Mouse (Mus musculus) olfactory bulb, adult 2 months (tissue): ENCODE measurements around the gene Arf4. TPM values are rescaled to one million over a fixed set of nuclear protein-coding genes. Genes with fewer than 3 reads are reported as not detected.
"Not testable (repeated sequence)": the region's sequence is repeated elsewhere in the genome, so short reads cannot be mapped to it uniquely, and the experiment has no call there.

Experiments
- H3K27ac ChIP-seq: fragments of 200-500 bp; 2 replicates; pipeline ENCODE4 v1.5.1; 2012; ENCODE audit warnings: low read depth, low read length; ENCODE audit not compliant: insufficient read depth
- H3K4me1 ChIP-seq: fragments of 200-500 bp; 2 replicates; pipeline ENCODE4 v1.6.1; 2012; ENCODE audit warnings: low read length; ENCODE audit not compliant: control insufficient read depth, insufficient read depth
- H3K4me3 ChIP-seq: fragments of 200-500 bp; 2 replicates; pipeline ENCODE4 v1.5.1; 2012; ENCODE audit warnings: mild to moderate bottlenecking, low read depth, low read length, moderate library complexity; ENCODE audit not compliant: insufficient read depth
- CTCF ChIP-seq: fragments of 200-500 bp; IDR thresholded peaks from 2 replicates; pipeline ENCODE4 v1.5.1; 2012; ENCODE audit warnings: low read depth, mild to moderate bottlenecking, low read length, moderate library complexity; ENCODE audit not compliant: insufficient read depth
- POLR2A ChIP-seq: fragments of 200-500 bp; IDR thresholded peaks from 2 replicates; pipeline ENCODE4 v1.6.1; 2012; ENCODE audit warnings: mild to moderate bottlenecking, low read depth, low read length, moderate library complexity; ENCODE audit not compliant: insufficient read depth
- WGBS: fragments of 180-500 bp; shearing (Covaris S2); methylation state at CpG from one replicate; pipeline ENCODE4 v1.1.7; 2018; 5-methylcytosine and 5-hydroxymethylcytosine counted together
- polyA plus RNA-seq: library from polyadenylated mRNA; stranded (reverse); fragments of >200 nt; gene quantifications from 2 replicates; pipeline ENCODE4 v1.2.4, GENCODE M21; 2012; ENCODE audit warnings: low replicate concordance; ENCODE audit not compliant: missing spikeins, insufficient read depth, insufficient read length

The Arf4 gene
- polyA plus RNA-seq, 1 experiment, result not detected

- H3K27ac ChIP-seq, result no peak overlapping the region
- no peak for TF ChIP-seq POLR2A
- TF ChIP-seq CTCF, result no peak
- H3K4me1 ChIP-seq, result peaks cover 6% of the 10 kb centered on the region; the same call in 1 of the 2 replicates
- no peak overlapping the region for H3K4me3 ChIP-seq
Measured at GRCm38 (mm10) chr14:26670964-26671363, 33.1 kb downstream of the Arf4 start.

DNA sequence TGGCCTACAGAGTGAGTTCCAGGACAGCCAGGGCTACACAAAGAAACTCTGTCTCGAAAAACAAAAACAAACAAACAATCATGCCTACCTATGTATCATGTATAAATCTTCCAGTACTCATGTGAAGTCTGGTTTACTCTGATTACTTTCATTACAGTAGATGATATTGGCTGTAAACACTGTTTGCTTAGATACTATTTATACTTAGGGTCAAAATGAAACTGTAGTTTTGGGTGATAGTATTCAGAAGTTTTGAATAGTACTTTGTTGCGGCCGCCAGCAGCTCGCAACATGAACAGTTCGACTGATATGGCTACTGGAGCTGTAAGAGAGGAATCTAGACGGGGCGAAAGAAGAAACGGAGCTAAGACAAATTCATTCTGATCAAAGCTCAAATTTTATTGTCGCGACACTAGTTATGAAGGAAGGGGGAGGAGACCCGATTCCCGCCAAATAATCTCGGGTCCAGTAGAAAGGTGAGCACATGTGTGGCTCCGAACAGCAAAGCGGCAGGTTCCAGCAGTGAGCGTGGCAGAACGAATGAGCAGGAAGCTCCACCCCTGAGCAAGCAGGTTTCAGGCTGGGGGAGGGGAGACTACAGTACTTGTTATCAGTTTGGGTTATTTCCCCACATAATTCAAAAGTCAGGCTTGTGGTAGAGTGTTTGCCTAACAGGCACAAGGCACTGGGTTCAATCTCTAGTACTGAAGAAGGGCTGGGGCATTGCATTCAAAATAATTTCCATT, 34.2 kb downstream of the Arf4 start:
- 65% methylated on average over 17 of the region's 17 CpGs for WGBS
- not testable (repeated sequence) for H3K4me1 ChIP-seq, H3K27ac ChIP-seq, H3K4me3 ChIP-seq

GRCm38 (mm10) chr14:26674476-26675169, 36.7 kb downstream of the Arf4 start:
- H3K4me3 ChIP-seq, H3K27ac ChIP-seq, H3K4me1 ChIP-seq: not testable (repeated sequence)
- WGBS, result 81% methylated on average over 2 of the region's 2 CpGs

- WGBS, result 10% methylated on average over 12 of the region's 12 CpGs
- Histone ChIP-seq H3K4me3 (no peak overlapping the region), H3K27ac (no peak overlapping the region), H3K4me1 (no peaks in the 10 kb centered on the region)
- TF ChIP-seq POLR2A, result no peak
- no peak for TF ChIP-seq CTCF
Measured at GRCm38 (mm10) chr14:26675371-26675770, 37.5 kb downstream of the Arf4 start.

DNA sequence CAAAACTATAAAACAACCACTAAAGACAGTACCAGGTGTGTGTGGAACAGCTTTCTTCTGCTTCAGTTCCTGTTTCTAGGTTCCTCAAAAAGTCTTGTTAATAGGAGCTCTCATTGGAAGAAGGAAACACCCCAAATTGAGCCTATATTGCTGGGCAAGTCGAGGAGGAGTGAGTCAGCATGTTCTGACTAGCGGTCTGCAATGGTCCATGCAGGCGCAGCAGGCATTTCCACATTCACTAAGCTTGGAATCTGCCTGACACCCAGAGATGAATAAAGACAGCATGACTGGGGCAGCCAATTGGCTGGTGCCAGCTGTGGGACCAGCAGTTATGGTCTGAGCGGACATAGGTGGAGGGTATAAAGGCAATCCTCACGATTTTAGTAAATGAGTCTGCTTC, 37.9 kb downstream of the Arf4 start:
- WGBS, result 82% methylated on average over 5 of the region's 5 CpGs
- Histone ChIP-seq H3K27ac (no peak overlapping the region), H3K4me3 (no peak overlapping the region), H3K4me1 (no peaks in the 10 kb centered on the region)
- no peak for TF ChIP-seq CTCF
- no peak for TF ChIP-seq POLR2A

DNA sequence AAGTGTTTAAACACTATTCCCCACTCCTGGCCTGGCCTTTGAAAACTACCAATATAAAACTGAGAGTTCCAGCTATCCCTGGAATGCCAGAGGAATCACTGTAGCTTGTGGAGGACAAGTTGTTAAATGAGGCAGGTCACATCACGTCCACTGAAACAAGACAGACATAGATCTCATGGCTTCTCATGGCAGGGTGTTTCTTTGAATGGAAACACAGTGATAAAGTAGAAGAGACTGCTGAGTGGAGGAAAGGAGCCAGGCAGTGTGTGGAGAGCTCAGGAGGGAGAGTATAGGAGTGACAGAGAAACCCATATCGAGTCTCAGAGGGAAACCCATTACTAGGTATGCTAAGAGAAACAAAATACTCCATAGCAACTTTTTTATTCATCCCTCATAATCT, 52.9 kb downstream of the Arf4 start:
- TF ChIP-seq CTCF (no peak), POLR2A (no peak)
- Histone ChIP-seq H3K27ac (no peak overlapping the region), H3K4me1 (no peaks in the 10 kb centered on the region), H3K4me3 (no peak overlapping the region)
- 59% methylated on average over 2 of the region's 2 CpGs for WGBS

GRCm38 (mm10) chr14:26691363-26691762, 53.5 kb downstream of the Arf4 start:
- 42% methylated on average over 2 of the region's 2 CpGs for WGBS
- no peak for TF ChIP-seq POLR2A
- TF ChIP-seq CTCF, result no peak
- no peak overlapping the region for H3K27ac ChIP-seq
- no peak overlapping the region for H3K4me3 ChIP-seq
- no peaks in the 10 kb centered on the region for H3K4me1 ChIP-seq

GRCm38 (mm10) chr14:26692974-26693373, 55.1 kb downstream of the Arf4 start, which contains the start of gene Dnah12:
Gene Dnah12, plus strand, starts transcription at chr14:26693274.
- Histone ChIP-seq H3K4me3 (no peak within 1 kb of the TSS), H3K27ac (no peak within 1 kb of the TSS), H3K4me1 (no peaks in the 10 kb centered on the region)
- 79% methylated on average over 3 of the region's 3 CpGs for WGBS
- TF ChIP-seq POLR2A (no peak), CTCF (no peak)

GRCm38 (mm10) chr14:26697912-26698311, 60.0 kb downstream of the Arf4 start:
- no peak overlapping the region for H3K27ac ChIP-seq
- no peaks in the 10 kb centered on the region for H3K4me1 ChIP-seq
- H3K4me3 ChIP-seq, result no peak overlapping the region
- TF ChIP-seq POLR2A (no peak), CTCF (no peak)

GRCm38 (mm10) chr14:26705246-26705645, 67.4 kb downstream of the Arf4 start:
- H3K4me3 ChIP-seq, H3K27ac ChIP-seq, H3K4me1 ChIP-seq: not testable (repeated sequence)
- 90% methylated on average over 5 of the region's 5 CpGs for WGBS

Other genes starting within 250 kb of the Arf4 start
- gene Slmap, start 103.1 kb upstream of the Arf4 start, polyA plus RNA-seq, result not detected in 2 replicates
- gene Dennd6a, start 64.2 kb upstream of the Arf4 start, polyA plus RNA-seq, result 166 TPM in 1 of 2 replicates, not detected in the other
- gene Pde12, start 31.8 kb downstream of the Arf4 start, polyA plus RNA-seq, result not detected in 2 replicates
- gene Dnah12, start 55.2 kb downstream of the Arf4 start, polyA plus RNA-seq, result not detected in 2 replicates